Mouse (Mus musculus) myocyte (in vitro differentiated cells): ENCODE results near the gene Col11a1. TPM values are rescaled to one million over a fixed set of nuclear protein-coding genes. Genes with fewer than 3 reads are reported as not detected.

Source experiments
- H3K27me3 ChIP-seq: one replicate; pipeline ENCODE4 v1.6.1; 2011; ENCODE audit not compliant: control insufficient read depth, insufficient read depth, insufficient read length
- H3K36me3 ChIP-seq: one replicate; pipeline ENCODE4 v1.6.1; 2011; ENCODE audit not compliant: control insufficient read depth, insufficient read depth
- H3K4me2 ChIP-seq: one replicate; pipeline ENCODE4 v1.6.1; 2011; ENCODE audit warnings: low read depth, control low read depth
- H3K4me3 ChIP-seq: one replicate; pipeline ENCODE4 v1.5.1; 2011; ENCODE audit warnings: mild to moderate bottlenecking, control low read depth, moderate library complexity
- H3K79me2 ChIP-seq: one replicate; pipeline ENCODE4 v1.6.1; 2011; ENCODE audit not compliant: control insufficient read depth, insufficient read depth
- H3ac ChIP-seq: one replicate; pipeline ENCODE4 v1.6.1; 2011; ENCODE audit not compliant: control insufficient read depth, insufficient read length
- CEBPB ChIP-seq: IDR thresholded peaks from 2 replicates; pipeline ENCODE4 v1.6.1; 2011; ENCODE audit warnings: mild to moderate bottlenecking, moderate library complexity; ENCODE audit not compliant: poor library complexity, insufficient read depth, severe bottlenecking
- E2F4 ChIP-seq: IDR thresholded peaks from one replicate; pipeline ENCODE4 v1.6.1; 2011; ENCODE audit warnings: mild to moderate bottlenecking, control low read depth, moderate library complexity; ENCODE audit not compliant: insufficient read depth
- MAX ChIP-seq: IDR thresholded peaks from one replicate; pipeline ENCODE4 v1.6.1; 2011; ENCODE audit warnings: low read depth, mild to moderate bottlenecking, control low read depth
- MYOD1 ChIP-seq, 3 experiments: IDR thresholded peaks; one replicate each; pipeline ENCODE4 v1.6.1; 2011; ENCODE audit warnings: control low read depth in 2 of 3, low read depth in 2 of 3, mild to moderate bottlenecking in 2 of 3, moderate library complexity in 1 of 3; ENCODE audit not compliant: insufficient read length in 2 of 3, control insufficient read depth in 1 of 3
- MYOG ChIP-seq, 3 experiments: IDR thresholded peaks; one replicate each; pipeline ENCODE4 v1.6.1; 2011; ENCODE audit warnings: control low read depth in 2 of 3, low read depth in 2 of 3, mild to moderate bottlenecking in 2 of 3; ENCODE audit not compliant: insufficient read length in 2 of 3, control insufficient read depth in 1 of 3, insufficient read depth in 1 of 3
- POLR2A ChIP-seq: IDR thresholded peaks from one replicate; pipeline ENCODE4 v1.6.1; 2011; ENCODE audit warnings: low read depth, mild to moderate bottlenecking, control low read depth, moderate library complexity; ENCODE audit not compliant: insufficient read length
- POLR2AphosphoS2 ChIP-seq: IDR thresholded peaks from one replicate; pipeline ENCODE4 v1.6.1; 2011; ENCODE audit warnings: low read depth, control low read depth; ENCODE audit not compliant: insufficient read length
- REST ChIP-seq: IDR thresholded peaks from one replicate; pipeline ENCODE4 v1.6.1; 2011; ENCODE audit warnings: mild to moderate bottlenecking, control low read depth, moderate library complexity; ENCODE audit not compliant: insufficient read depth, insufficient read length
- SRF ChIP-seq: IDR thresholded peaks from one replicate; pipeline ENCODE4 v1.6.1; 2011; ENCODE audit warnings: low read depth; ENCODE audit not compliant: control insufficient read depth, insufficient read length
- TCF12 ChIP-seq: IDR thresholded peaks from one replicate; pipeline ENCODE4 v1.6.1; 2011; ENCODE audit warnings: mild to moderate bottlenecking, control low read depth; ENCODE audit not compliant: poor library complexity, insufficient read depth, severe bottlenecking
- TCF3 ChIP-seq: IDR thresholded peaks from one replicate; pipeline ENCODE4 v1.6.1; 2011; ENCODE audit warnings: low read depth, control low read depth; ENCODE audit not compliant: insufficient read length
- USF1 ChIP-seq: IDR thresholded peaks from one replicate; pipeline ENCODE4 v1.6.1; 2011; ENCODE audit warnings: low read depth, mild to moderate bottlenecking, control low read depth, moderate library complexity
- polyA plus RNA-seq: library from polyadenylated mRNA; unstranded; fragments of >200 nt; fragmentation: generic; extraction: Trizol; gene quantifications from one replicate; pipeline ENCODE4 v1.2.1, GENCODE M21; 2012; ENCODE audit warnings: missing spikeins

Col11a1 gene
- polyA plus RNA-seq, 1 experiment = 0.50 TPM

GRCm38 (mm10) chr3:114052406-114052805, 22.1 kb downstream of the Col11a1 start:
- no peaks in the 10 kb centered on the region for H3K36me3 ChIP-seq
- H3ac ChIP-seq = no peak overlapping the region
- H3K4me3 ChIP-seq = no peak overlapping the region
- H3K27me3 ChIP-seq = no peaks in the 10 kb centered on the region
- H3K79me2 ChIP-seq = no peaks in the 10 kb centered on the region
- TF ChIP-seq SRF (no peak), USF1 (no peak), POLR2AphosphoS2 (no peak), CEBPB (no peak), MYOG (IDR thresholded peaks at IDR 0.05; ENCODE audit: control insufficient read depth in 1 of 3, insufficient read depth in 1 of 3, insufficient read length in 2 of 3, low read depth in 2 of 3) (no peak), REST (no peak), MAX (no peak), POLR2A (no peak), MYOD1 (IDR thresholded peaks at IDR 0.05; ENCODE audit: control insufficient read depth in 1 of 3, insufficient read length in 2 of 3, low read depth in 2 of 3) (no peak)
- no peak overlapping the region for H3K4me2 ChIP-seq

GRCm38 (mm10) chr3:114053501-114053900, 23.2 kb downstream of the Col11a1 start:
- H3K79me2 ChIP-seq = no peaks in the 10 kb centered on the region
- no peaks in the 10 kb centered on the region for H3K27me3 ChIP-seq
- TF ChIP-seq CEBPB = no peak; the same call in 1 of the 2 replicates
- no peak for TF ChIP-seq E2F4
- TF ChIP-seq MAX = no peak
- TF ChIP-seq SRF = no peak
- TF ChIP-seq POLR2A = no peak
- no peak for TF ChIP-seq MYOG (IDR thresholded peaks at IDR 0.05; ENCODE audit: control insufficient read depth in 1 of 3, insufficient read depth in 1 of 3, insufficient read length in 2 of 3, low read depth in 2 of 3)
- H3K4me2 ChIP-seq = no peak overlapping the region
- H3K36me3 ChIP-seq = no peaks in the 10 kb centered on the region
- no peak overlapping the region for H3ac ChIP-seq
- no peak overlapping the region for H3K4me3 ChIP-seq

GRCm38 (mm10) chr3:114065123-114065522, 34.8 kb downstream of the Col11a1 start:
- H3K27me3 ChIP-seq = no peaks in the 10 kb centered on the region
- H3K36me3 ChIP-seq = no peaks in the 10 kb centered on the region
- no peak overlapping the region for H3K4me3 ChIP-seq
- no peaks in the 10 kb centered on the region for H3K79me2 ChIP-seq
- TF ChIP-seq MYOG (IDR thresholded peaks at IDR 0.05; ENCODE audit: control insufficient read depth in 1 of 3, insufficient read depth in 1 of 3, insufficient read length in 2 of 3, low read depth in 2 of 3) (no peak), REST (no peak), TCF12 (no peak), POLR2AphosphoS2 (no peak), CEBPB (no peak), SRF (no peak), E2F4 (no peak), MAX (no peak), MYOD1 (IDR thresholded peaks at IDR 0.05; ENCODE audit: control insufficient read depth in 1 of 3, insufficient read length in 2 of 3, low read depth in 2 of 3) (no peak), USF1 (no peak), POLR2A (no peak), TCF3 (no peak)
- H3ac ChIP-seq = no peak overlapping the region
- no peak overlapping the region for H3K4me2 ChIP-seq

GRCm38 (mm10) chr3:114065587-114065986, 35.2 kb downstream of the Col11a1 start:
- no peaks in the 10 kb centered on the region for H3K36me3 ChIP-seq
- H3K79me2 ChIP-seq = no peaks in the 10 kb centered on the region
- H3K27me3 ChIP-seq = no peaks in the 10 kb centered on the region
- H3ac ChIP-seq = no peak overlapping the region
- H3K4me3 ChIP-seq = no peak overlapping the region
- TF ChIP-seq TCF3 = no peak
- no peak for TF ChIP-seq REST
- no peak for TF ChIP-seq MAX
- TF ChIP-seq CEBPB = no peak
- TF ChIP-seq MYOD1 (IDR thresholded peaks at IDR 0.05; ENCODE audit: control insufficient read depth in 1 of 3, insufficient read length in 2 of 3, low read depth in 2 of 3) = no peak
- no peak for TF ChIP-seq POLR2AphosphoS2
- TF ChIP-seq TCF12 = no peak
- no peak for TF ChIP-seq MYOG (IDR thresholded peaks at IDR 0.05; ENCODE audit: control insufficient read depth in 1 of 3, insufficient read depth in 1 of 3, insufficient read length in 2 of 3, low read depth in 2 of 3)
- TF ChIP-seq SRF = no peak
- no peak for TF ChIP-seq POLR2A
- H3K4me2 ChIP-seq = no peak overlapping the region

- Histone ChIP-seq H3K4me3 (no peak overlapping the region), H3K4me2 (no peak overlapping the region), H3K79me2 (no peaks in the 10 kb centered on the region), H3K27me3 (no peaks in the 10 kb centered on the region), H3ac (no peak overlapping the region), H3K36me3 (no peaks in the 10 kb centered on the region)
- TF ChIP-seq MYOG (IDR thresholded peaks at IDR 0.05; ENCODE audit: control insufficient read depth in 1 of 3, insufficient read depth in 1 of 3, insufficient read length in 2 of 3, low read depth in 2 of 3) (no peak), POLR2AphosphoS2 (no peak), TCF12 (no peak), MAX (no peak), E2F4 (no peak), TCF3 (no peak), CEBPB (no peak), SRF (no peak), POLR2A (no peak), REST (no peak), USF1 (no peak), MYOD1 (IDR thresholded peaks at IDR 0.05; ENCODE audit: control insufficient read depth in 1 of 3, insufficient read length in 2 of 3, low read depth in 2 of 3) (no peak)
Measured at GRCm38 (mm10) chr3:114099335-114099734, 69.0 kb downstream of the Col11a1 start.
